Mouse (Mus musculus): ENCODE results near the gene Gm16451.
"Not testable (repeated sequence)": the region's sequence is repeated elsewhere in the genome, so short reads cannot be mapped to it uniquely, and the experiment has no call there.

The Gm16451 gene

DNA sequence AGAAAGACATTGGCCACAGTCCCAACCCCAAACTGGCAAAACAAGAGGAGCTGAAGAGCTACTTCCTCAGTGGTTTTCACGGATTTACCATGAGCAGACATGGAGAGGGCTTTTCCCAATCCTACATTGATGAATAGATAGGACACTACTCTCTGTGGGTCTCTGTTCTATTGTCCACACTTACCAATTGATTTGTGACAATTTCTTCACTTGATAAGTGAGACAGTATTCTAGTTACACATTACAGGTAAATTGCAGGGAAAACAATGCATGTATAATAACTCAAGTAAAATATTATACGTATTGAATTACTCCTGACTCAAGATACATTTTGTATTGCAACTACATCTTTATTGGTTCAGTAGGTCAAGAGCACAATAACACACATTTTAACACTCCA lies at the start of gene Gm16451:
Gm16451 (minus strand) TSS at position 101 of the 400 bp plus-strand sequence.
- not testable (repeated sequence) for DNase-seq

GRCm38 (mm10) chr7:22163935-22164334 lies 45.9 kb upstream of the Gm16451 start, which contains the start of gene Vmn1r142:
Vmn1r142 (minus strand) TSS chr7:22164035.
- not testable (repeated sequence) for DNase-seq

GRCm38 (mm10) chr7:22134641-22135040 lies 16.6 kb upstream of the Gm16451 start, which contains the start of gene Gm10666:
Gm10666 (minus strand) TSS chr7:22134741.
- not testable (repeated sequence) for DNase-seq

DNA sequence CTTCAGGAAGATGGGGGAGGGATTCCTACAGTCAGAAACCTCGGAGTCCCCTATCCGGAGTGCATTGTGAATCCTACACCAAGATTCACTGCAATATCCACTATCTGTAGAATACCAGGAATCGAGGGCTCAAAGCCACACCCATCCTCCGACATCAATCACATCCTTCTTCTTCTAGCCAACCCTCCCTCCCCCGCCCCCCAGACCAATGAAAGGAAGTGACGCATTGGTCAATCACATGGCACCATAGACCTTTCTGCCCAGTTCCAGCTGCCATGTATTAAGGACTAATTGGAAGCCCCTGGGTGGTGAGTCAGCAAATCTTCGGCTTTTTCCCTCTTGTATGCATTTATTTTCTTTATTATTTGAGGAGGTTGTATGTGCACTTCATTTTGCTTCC lies 49.3 kb downstream of the Gm16451 start, which contains the start of gene Vmn1r139:
Vmn1r139 (plus strand) TSS at position 301 of the 400 bp plus-strand sequence.
- not testable (repeated sequence) for DNase-seq

Data from cerebellum, adult 18-20 months (tissue).